Mouse (Mus musculus) embryonic fibroblast, embryonic 13.5 days (primary cell): Measurements from ENCODE around the gene Ten1.

Experiments
- CTCF ChIP-seq: IDR thresholded peaks from 2 replicates; pipeline ENCODE4 v1.5.1; 2011; ENCODE audit warnings: mild to moderate bottlenecking, control low read depth, low read length, moderate library complexity, borderline replicate concordance; ENCODE audit not compliant: insufficient read depth
- POLR2A ChIP-seq: IDR thresholded peaks from 2 replicates; pipeline ENCODE4 v1.6.1; 2011; ENCODE audit warnings: low read depth, mild to moderate bottlenecking, control low read depth, low read length, moderate library complexity

DNA sequence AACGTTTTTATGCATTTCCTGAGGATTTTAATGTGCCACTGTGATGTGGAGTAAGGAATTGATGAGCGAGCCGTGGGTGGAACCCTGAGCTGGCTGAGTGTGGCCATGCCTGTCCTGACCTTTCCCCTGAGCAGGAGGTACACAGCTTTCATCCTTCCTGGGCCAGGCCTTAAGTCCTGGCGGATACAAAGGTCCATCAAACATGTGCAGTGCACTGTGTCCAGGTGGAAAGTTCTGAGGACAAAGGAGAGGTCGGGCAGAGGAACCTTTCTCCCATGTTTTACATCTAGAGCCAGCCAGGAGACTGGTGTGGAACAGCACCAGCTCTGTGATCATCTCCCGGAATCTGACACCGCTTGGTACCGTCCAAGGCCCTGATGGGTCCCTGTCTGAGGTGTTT lies 10.6 kb downstream of the Ten1 start:
- TF ChIP-seq CTCF (no peak), POLR2A (no peak)
